Comparison of ENCODE assay signal across 28 mouse cellular contexts in genomic region chr2:144906786-144907185, GRCm38 (mm10).
DNase-seq lines count a peak whose midpoint lies in the region; ATAC-seq and TF ChIP-seq lines count a peak whose summit lies in the region.
"Had no signal": no experiment of that assay in that cellular context is flagged by ENCODE, and none has a peak within 500 bp of the region (broad histone marks: within the 10 kb centered on the region; RNA-seq: fewer than 3 reads in every experiment).

No protein-coding gene starts in this region.

- no peak overlapping the region for H3K27ac ChIP-seq in heart, embryonic 12.5 days (ENCODE audit: poor library complexity, severe bottlenecking)
- no peak overlapping the region for H3K27ac ChIP-seq in CH12.LX (ENCODE audit: insufficient read depth, low read depth)
- no peak overlapping the region for H3K27ac ChIP-seq in intestine, embryonic 15.5 days
- H3K27ac ChIP-seq: embryonic facial prominence, embryonic 13.5 days; heart, embryonic 10.5 days; hindbrain, embryonic 14.5 days; layer of hippocampus, adult 2 months; limb, embryonic 12.5 days; liver, embryonic 12.5 days; neural tube, embryonic 12.5 days had no signal

- TF ChIP-seq RAD21 in CH12.LX (IDR thresholded peaks at IDR 0.05; ENCODE audit: low read depth, low read length) = no peak

- no peaks in the 10 kb centered on the region for H3K27me3 ChIP-seq in heart, embryonic 12.5 days (replicated peaks)
- H3K27me3 ChIP-seq in CH12.LX (replicated peaks) = no peaks in the 10 kb centered on the region
- H3K27me3 ChIP-seq in intestine, embryonic 15.5 days (replicated peaks) = no peaks in the 10 kb centered on the region
- H3K27me3 ChIP-seq: embryonic facial prominence, embryonic 13.5 days; limb, embryonic 12.5 days; liver, embryonic 12.5 days; neural tube, embryonic 12.5 days had no signal

- peak overlapping the region; percentile 33; the same call in 1 of the 2 replicates for H3K4me2 ChIP-seq in heart, embryonic 12.5 days
- 0 out of 2 replicates have a peak overlapping the region, but pooled peaks have one; percentile 31 for H3K4me2 ChIP-seq in CH12.LX (ENCODE audit: insufficient read depth, low read depth, poor library complexity, severe bottlenecking)
- no peak overlapping the region for H3K4me2 ChIP-seq in intestine, embryonic 15.5 days (replicated peaks)
- H3K4me2 ChIP-seq: embryonic facial prominence, embryonic 13.5 days; hindbrain, embryonic 14.5 days; limb, embryonic 12.5 days; liver, embryonic 12.5 days; midbrain, embryonic 11.5 days; neural tube, embryonic 12.5 days had no signal

- no peak for DNase-seq in heart, adult 18-20 months
- DNase-seq in layer of hippocampus, adult 8-10 months (ENCODE audit: low spot score in 2 of 2) = peak; percentile 13 to 14
- DNase-seq in layer of hippocampus, postnatal 10 days (ENCODE audit: low spot score in 2 of 2) = no peak
- peak; percentile 26 for DNase-seq in CH12.LX (ENCODE audit: extremely low read depth)
- no peak for DNase-seq in adipocyte (ENCODE audit: low spot score)
- DNase-seq in kidney, postnatal 36 days = no peak
- DNase-seq: adrenal gland, postnatal 25 days; cerebellum, adult 8-10 months; cerebellum, postnatal 25 days; forebrain, postnatal 0 days; heart, postnatal 10 days; kidney, adult 9 months; kidney, postnatal 10 days; liver, postnatal 0 days; lung, postnatal 36 days; thymus, postnatal 14 days had no signal

- 31% methylated on average over 6 of the region's 6 CpGs for WGBS in heart, embryonic 12.5 days
- 49% methylated on average over 6 of the region's 6 CpGs for WGBS in intestine, embryonic 15.5 days

- dilution Hi-C loops in CH12.LX (cut with MboI; ENCODE audit: extremely low pct_ligation_motif_present, extremely low pct_unique_long_range_greater_than_20kb, low sequenced_read_pairs) = no loop called here

- no peak for TF ChIP-seq EP300 in CH12.LX (IDR thresholded peaks at IDR 0.05; ENCODE audit: low read length)

- no peak for TF ChIP-seq POLR2A in CH12.LX (IDR thresholded peaks at IDR 0.05; ENCODE audit: low read depth, low read length)

- no peaks in the 10 kb centered on the region for H3K36me3 ChIP-seq in heart, embryonic 12.5 days
- no peaks in the 10 kb centered on the region for H3K36me3 ChIP-seq in CH12.LX (replicated peaks in 1 of 2; ENCODE audit: control insufficient read depth in 1 of 2, insufficient read depth in 1 of 2, low read length in 1 of 2)
- no peaks in the 10 kb centered on the region for H3K36me3 ChIP-seq in intestine, embryonic 15.5 days
- H3K36me3 ChIP-seq: embryonic facial prominence, embryonic 13.5 days; heart, embryonic 10.5 days; limb, embryonic 12.5 days; liver, embryonic 12.5 days; neural tube, embryonic 12.5 days had no signal

- H3K79me2 ChIP-seq in CH12.LX (replicated peaks; ENCODE audit: control insufficient read depth, extremely low read depth, insufficient read depth, poor library complexity, severe bottlenecking) = no peaks in the 10 kb centered on the region

- no peak for ATAC-seq in heart, embryonic 12.5 days (ENCODE audit: insufficient number of reproducible peaks, low FRiP score)
- peak; percentile 72 for ATAC-seq in intestine, embryonic 15.5 days
- ATAC-seq: forebrain, postnatal 0 days; liver, embryonic 12.5 days; liver, postnatal 0 days; midbrain, embryonic 16.5 days had no signal

- H3K4me3 ChIP-seq in heart, embryonic 12.5 days = no peak overlapping the region
- no peak overlapping the region for H3K4me3 ChIP-seq in CH12.LX (replicated peaks in 1 of 3; ENCODE audit: low read depth in 2 of 3, low read length in 2 of 3, poor library complexity in 1 of 3)
- H3K4me3 ChIP-seq in intestine, embryonic 15.5 days (replicated peaks) = no peak overlapping the region
- H3K4me3 ChIP-seq: embryonic facial prominence, embryonic 13.5 days; erythroblast, embryonic 14.5 days; heart, embryonic 10.5 days; layer of hippocampus, adult 2 months; limb, embryonic 12.5 days; liver, embryonic 12.5 days; neural tube, embryonic 12.5 days had no signal

- no peaks in the 10 kb centered on the region for H3K9me3 ChIP-seq in heart, embryonic 12.5 days (replicated peaks)
- H3K9me3 ChIP-seq in CH12.LX (replicated peaks; ENCODE audit: low read length) = no peaks in the 10 kb centered on the region
- no peaks in the 10 kb centered on the region for H3K9me3 ChIP-seq in intestine, embryonic 15.5 days
- H3K9me3 ChIP-seq: embryonic facial prominence, embryonic 13.5 days; heart, embryonic 10.5 days; limb, embryonic 12.5 days; liver, embryonic 12.5 days; neural tube, embryonic 12.5 days had no signal

- peaks cover 8% of the 10 kb centered on the region for H3K4me1 ChIP-seq in heart, embryonic 12.5 days (replicated peaks)
- H3K4me1 ChIP-seq in CH12.LX (ENCODE audit: control insufficient read depth in 1 of 2, insufficient read depth in 2 of 2) = peaks cover 3 to 10% of the 10 kb centered on the region in 2 experiments; a peak in 2 of 4 replicates
- H3K4me1 ChIP-seq in intestine, embryonic 15.5 days (replicated peaks) = no peaks in the 10 kb centered on the region
- H3K4me1 ChIP-seq: embryonic facial prominence, embryonic 13.5 days; limb, embryonic 12.5 days; liver, embryonic 12.5 days; neural tube, embryonic 12.5 days had no signal

- H3K9ac ChIP-seq in heart, embryonic 12.5 days = no peak overlapping the region
- H3K9ac ChIP-seq in CH12.LX (ENCODE audit: insufficient read depth, low read depth) = no peak overlapping the region
- H3K9ac ChIP-seq in intestine, embryonic 15.5 days = no peak overlapping the region
- H3K9ac ChIP-seq: embryonic facial prominence, embryonic 13.5 days; forebrain, postnatal 0 days; hindbrain, embryonic 14.5 days; limb, embryonic 12.5 days; liver, embryonic 12.5 days; liver, postnatal 0 days; neural tube, embryonic 12.5 days had no signal

- in situ Hi-C loops in CH12.LX (cut with MboI; ENCODE audit: low pct_ligation_motif_present, low pct_unique_long_range_greater_than_20kb, low sequenced_read_pairs) = no loop called here

- no peak for TF ChIP-seq CTCF in CH12.LX (conservative IDR thresholded peaks at IDR 0.05 in 1 of 2, IDR thresholded peaks at IDR 0.05 in 1 of 2; ENCODE audit: low read depth in 2 of 2, low read length in 2 of 2)

TF ChIP-seq in CH12.LX, 34 proteins besides CTCF, POLR2A, EP300 and RAD21:
- TF ChIP-seq TCF12 (IDR thresholded peaks at IDR 0.05; ENCODE audit: low read depth, low read length) = peak; percentile 21; the same call in 1 of the 2 replicates
- TF ChIP-seq CHD1 (IDR thresholded peaks at IDR 0.05; ENCODE audit: low read depth, low read length) = no peak
- 0 out of 2 replicates have a peak, but pooled peaks have one; percentile 17 for TF ChIP-seq MEF2A (IDR thresholded peaks at IDR 0.05; ENCODE audit: borderline replicate concordance, low read depth, low read length)
- TF ChIP-seq IRF4 (IDR thresholded peaks at IDR 0.05; ENCODE audit: low read depth, low read length) = peak; percentile 16; the same call in 1 of the 2 replicates

Comparison
In these comparisons a context has a peak if more than half of its experiments do, and no peak if none do; other contexts are left out.
1. DNase-seq: peak in layer of hippocampus, adult 8-10 months (2 of 2) and CH12.LX (single experiment); none in heart, adult 18-20 months (0 of 2), layer of hippocampus, postnatal 10 days (0 of 2), adipocyte (single experiment) and kidney, postnatal 36 days (0 of 2).